Mouse (Mus musculus): ENCODE results near the gene Ttyh1. TPM values are rescaled to one million over a fixed set of nuclear protein-coding genes. Genes with fewer than 3 reads are reported as not detected.

Gene Ttyh1
- polyA plus RNA-seq, 1 experiment from 2014 or later = 7.1 TPM

DNA sequence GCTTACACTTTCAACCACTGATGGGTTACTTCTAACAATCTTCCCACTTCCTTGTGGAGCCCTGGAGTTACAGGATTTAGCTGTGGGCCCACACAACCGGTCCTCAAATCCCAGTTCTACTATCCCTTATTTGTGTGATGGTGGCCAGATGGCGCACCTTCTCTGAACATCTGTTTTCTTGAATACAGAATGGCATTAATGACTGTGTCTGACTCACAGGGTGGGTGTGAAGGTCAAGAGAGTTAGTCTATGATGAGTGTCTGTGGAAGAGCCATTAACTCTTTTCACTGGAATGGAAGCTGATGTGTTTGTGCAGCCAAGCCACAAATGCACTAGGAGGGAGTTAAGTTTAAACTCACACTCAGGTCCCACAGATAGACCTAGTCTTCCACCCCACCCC is 20.9 kb upstream of the Ttyh1 start:
- 78% methylated on average over 2 of the region's 2 CpGs for WGBS
- Histone ChIP-seq H3K4me2 (replicated peaks) (no peak overlapping the region), H3K9me3 (no peaks in the 10 kb centered on the region), H3K27ac (no peak overlapping the region), H3K9ac (no peak overlapping the region), H3K4me3 (replicated peaks) (no peak overlapping the region), H3K27me3 (replicated peaks) (no peaks in the 10 kb centered on the region), H3K36me3 (no peaks in the 10 kb centered on the region), H3K4me1 (replicated peaks) (no peaks in the 10 kb centered on the region)
- no peak for ATAC-seq

DNA sequence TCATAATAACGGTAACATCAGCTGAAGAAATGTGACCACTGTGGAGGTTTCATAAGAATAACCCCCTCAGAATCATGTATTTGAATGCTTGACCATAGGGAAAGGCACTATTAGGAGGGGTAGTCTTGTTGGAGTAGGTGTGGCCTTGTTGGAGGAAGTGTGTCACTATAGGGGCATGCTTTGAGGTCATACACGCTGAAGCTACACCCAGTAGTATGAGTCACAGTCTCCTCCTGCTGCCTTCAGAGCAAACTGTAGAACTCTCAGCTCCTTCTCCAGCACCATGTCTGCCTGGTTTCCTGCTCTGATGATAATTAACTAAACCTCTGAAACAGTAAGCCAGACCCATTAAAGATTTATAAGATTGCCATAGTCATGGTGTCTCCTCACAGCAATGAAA is 20.4 kb upstream of the Ttyh1 start:
- no peak overlapping the region for H3K4me3 ChIP-seq (replicated peaks)
- no peaks in the 10 kb centered on the region for H3K9me3 ChIP-seq
- H3K27ac ChIP-seq = no peak overlapping the region
- no peak overlapping the region for H3K4me2 ChIP-seq (replicated peaks)
- no peaks in the 10 kb centered on the region for H3K27me3 ChIP-seq (replicated peaks)
- ATAC-seq = no peak
- H3K4me1 ChIP-seq (replicated peaks) = no peaks in the 10 kb centered on the region
- no peak overlapping the region for H3K9ac ChIP-seq
- WGBS = 67% methylated on average over 2 of the region's 2 CpGs
- H3K36me3 ChIP-seq = no peaks in the 10 kb centered on the region

DNA sequence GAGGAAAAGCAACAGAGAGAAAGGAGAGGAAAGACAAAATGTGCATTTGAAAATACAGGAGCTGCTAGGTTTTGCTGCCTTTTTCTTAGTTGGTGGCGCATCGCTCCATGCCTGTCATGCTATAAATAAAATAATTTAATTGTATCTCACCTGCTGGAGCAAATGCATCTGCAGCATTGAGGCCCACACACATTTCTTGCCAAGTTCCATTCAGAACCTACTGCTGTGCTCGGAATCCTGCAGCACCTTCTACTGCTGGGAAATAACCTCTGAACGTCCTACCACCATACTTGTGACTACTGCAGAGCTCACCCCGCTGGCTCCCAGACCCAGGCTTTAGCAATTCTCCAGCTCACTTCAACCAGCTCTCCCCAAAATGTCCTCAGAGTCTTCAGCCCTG is 18.1 kb upstream of the Ttyh1 start:
- no peak for ATAC-seq
- H3K4me2 ChIP-seq (replicated peaks) = no peak overlapping the region

DNA sequence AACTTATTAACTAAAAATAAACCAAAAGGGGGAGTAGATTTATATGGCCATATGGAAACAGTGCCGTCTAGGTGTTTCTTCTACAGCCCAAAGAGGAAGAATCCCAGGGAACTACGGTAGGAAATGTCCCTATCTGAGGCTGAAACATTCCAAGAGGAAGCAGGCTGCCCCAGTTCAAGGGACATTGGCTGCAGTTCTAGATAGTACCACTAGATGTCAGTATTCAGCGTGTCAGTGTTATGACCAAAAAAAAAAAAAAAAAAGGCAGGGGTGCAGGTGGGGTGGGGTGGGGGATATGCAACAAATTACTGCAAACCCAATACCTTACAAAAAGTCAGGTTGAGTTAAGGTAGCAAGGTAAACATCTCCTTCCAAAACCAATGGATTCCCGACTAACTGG is 15.8 kb upstream of the Ttyh1 start:
- Histone ChIP-seq H3K27ac (no peak overlapping the region), H3K9ac (no peak overlapping the region), H3K4me1 (replicated peaks) (no peaks in the 10 kb centered on the region), H3K36me3 (no peaks in the 10 kb centered on the region), H3K27me3 (replicated peaks) (no peaks in the 10 kb centered on the region), H3K4me2 (replicated peaks) (no peak overlapping the region), H3K9me3 (no peaks in the 10 kb centered on the region), H3K4me3 (replicated peaks) (no peak overlapping the region)
- no peak for ATAC-seq
- WGBS = 13% methylated on average over 4 of the region's 4 CpGs

More for the DNA sequence above, 18.1 kb upstream of the Ttyh1 start:
- H3K27ac ChIP-seq = no peak overlapping the region
- no peaks in the 10 kb centered on the region for H3K36me3 ChIP-seq
- no peaks in the 10 kb centered on the region for H3K4me1 ChIP-seq (replicated peaks)
- H3K27me3 ChIP-seq (replicated peaks) = no peaks in the 10 kb centered on the region
- H3K4me3 ChIP-seq (replicated peaks) = no peak overlapping the region
- WGBS = 77% methylated on average over 5 of the region's 5 CpGs
- no peaks in the 10 kb centered on the region for H3K9me3 ChIP-seq
- no peak overlapping the region for H3K9ac ChIP-seq

DNA sequence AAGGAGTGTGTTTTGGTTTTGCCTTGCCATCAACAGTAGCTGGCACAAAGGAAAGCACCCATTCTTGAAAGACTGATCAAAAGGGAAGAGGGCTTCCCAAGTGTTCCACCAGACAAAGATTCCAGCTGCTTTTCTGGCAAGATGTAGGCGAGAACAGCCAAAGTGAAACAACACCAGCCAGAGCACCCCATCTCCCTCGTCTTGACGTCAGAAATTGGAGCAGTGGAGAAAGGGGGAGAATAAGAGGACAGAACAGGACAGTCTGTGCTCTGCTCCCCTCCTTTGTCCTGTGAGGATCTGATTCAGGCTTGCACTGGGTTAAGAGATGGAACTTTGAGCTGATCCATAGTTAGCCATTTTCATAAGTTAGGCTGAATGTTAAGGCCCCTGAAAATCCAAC is 7.4 kb upstream of the Ttyh1 start:
- 54% methylated on average over 3 of the region's 3 CpGs for WGBS
- ATAC-seq = no peak
- no peak overlapping the region for H3K27ac ChIP-seq

DNA sequence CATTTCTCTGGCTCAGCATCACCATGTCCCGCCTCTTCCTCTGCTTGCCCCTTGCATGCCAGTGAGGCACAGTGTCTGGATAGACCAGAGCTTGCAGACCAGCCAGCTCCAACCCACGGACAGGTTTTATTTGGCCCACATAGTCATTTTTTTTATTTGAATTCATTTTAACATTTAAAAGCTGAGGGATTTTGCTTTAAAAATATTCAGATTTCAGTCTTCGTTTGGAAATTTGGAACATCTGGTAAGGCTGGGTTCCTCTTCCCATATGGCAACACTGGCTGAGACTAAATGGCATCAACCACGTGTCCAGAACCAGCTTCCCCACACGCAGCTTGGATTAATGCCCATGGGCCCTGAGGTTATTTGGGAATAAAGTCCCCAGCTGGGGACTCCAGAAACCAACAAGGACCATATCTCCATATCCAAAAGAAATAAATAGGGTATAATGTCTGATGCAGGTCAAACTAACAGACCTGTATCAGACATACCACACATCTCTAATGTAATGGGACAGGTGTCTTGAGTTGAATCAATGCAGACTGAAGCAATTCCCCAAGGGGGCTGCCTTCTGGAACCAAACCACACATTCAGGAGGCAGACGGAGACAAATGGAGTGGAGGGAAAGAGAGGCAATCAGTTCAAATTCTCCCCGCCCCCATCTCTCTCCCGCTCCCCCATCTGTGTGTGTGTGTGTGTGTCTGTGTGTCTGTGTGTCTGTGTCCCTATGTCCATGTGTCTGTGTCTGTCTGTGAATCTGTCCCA is 2.0 kb upstream of the Ttyh1 start:
- Histone ChIP-seq H3K27me3 (replicated peaks) (peaks cover 18% of the 10 kb centered on the region), H3K9me3 (no peaks in the 10 kb centered on the region), H3K4me3 (replicated peaks) (no peak overlapping the region), H3K4me1 (replicated peaks) (peaks cover 4% of the 10 kb centered on the region), H3K4me2 (replicated peaks) (no peak overlapping the region), H3K36me3 (no peaks in the 10 kb centered on the region), H3K27ac (no peak overlapping the region), H3K9ac (no peak overlapping the region)
- 71% methylated on average over 8 of the region's 8 CpGs for WGBS
- no peak for ATAC-seq

More for the DNA sequence above, 7.4 kb upstream of the Ttyh1 start:
- H3K9ac ChIP-seq = no peak overlapping the region
- no peak overlapping the region for H3K4me3 ChIP-seq (replicated peaks)
- H3K4me1 ChIP-seq (replicated peaks) = no peaks in the 10 kb centered on the region
- no peaks in the 10 kb centered on the region; the same call in 1 of the 2 replicates for H3K27me3 ChIP-seq (replicated peaks)
- no peaks in the 10 kb centered on the region for H3K36me3 ChIP-seq
- no peaks in the 10 kb centered on the region for H3K9me3 ChIP-seq
- H3K4me2 ChIP-seq (replicated peaks) = no peak overlapping the region

DNA sequence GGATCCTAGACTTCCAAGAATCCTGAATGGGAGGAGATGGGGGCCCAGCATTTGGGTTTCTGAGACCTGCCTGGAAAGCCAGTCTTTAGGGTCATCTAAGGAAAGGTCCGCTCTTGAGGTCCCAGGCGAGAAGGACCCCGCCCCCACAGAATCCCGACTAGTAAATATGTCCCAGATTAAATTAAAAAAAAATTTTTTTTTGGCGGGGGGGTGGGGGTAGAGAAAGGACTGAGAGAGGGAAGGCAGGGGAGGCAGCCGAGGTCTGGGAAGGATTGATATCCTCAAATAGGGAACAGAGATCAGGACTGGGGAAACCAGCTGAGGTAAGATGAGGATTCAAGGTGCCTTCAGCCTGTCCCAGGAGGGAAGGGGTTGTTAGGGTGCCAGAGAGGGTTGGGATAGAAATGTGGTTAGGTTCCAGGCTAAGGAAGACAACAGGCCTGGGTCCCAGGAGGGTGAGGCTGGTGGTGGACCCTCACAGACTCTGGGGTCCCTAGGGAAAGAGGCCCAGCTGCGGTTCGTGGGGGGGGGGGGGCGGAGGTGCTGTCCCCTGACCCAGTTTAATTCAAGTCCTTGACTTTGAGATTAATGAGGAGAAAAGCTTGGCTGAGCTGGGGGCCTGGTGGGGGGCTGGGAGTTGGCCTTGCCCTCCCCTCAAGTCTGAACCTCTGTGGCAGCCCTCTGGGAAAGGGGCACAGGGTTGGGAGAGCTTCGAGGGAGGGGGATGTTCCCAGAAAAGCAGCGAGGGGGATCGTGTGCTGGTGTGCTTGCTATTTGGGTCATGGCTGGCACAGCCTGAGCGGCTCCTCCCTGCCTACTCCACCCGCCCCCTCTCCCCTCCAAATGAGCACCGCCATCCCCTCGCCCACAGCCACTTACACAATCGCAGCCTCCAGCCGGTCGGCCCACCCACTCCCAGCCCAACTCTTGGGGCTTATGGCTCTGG is 1.0 kb downstream of the Ttyh1 start:
- 22% methylated on average over 19 of the region's 19 CpGs for WGBS
- H3K27me3 ChIP-seq (replicated peaks) = peaks cover 18% of the 10 kb centered on the region
- no peak for ATAC-seq

DNA sequence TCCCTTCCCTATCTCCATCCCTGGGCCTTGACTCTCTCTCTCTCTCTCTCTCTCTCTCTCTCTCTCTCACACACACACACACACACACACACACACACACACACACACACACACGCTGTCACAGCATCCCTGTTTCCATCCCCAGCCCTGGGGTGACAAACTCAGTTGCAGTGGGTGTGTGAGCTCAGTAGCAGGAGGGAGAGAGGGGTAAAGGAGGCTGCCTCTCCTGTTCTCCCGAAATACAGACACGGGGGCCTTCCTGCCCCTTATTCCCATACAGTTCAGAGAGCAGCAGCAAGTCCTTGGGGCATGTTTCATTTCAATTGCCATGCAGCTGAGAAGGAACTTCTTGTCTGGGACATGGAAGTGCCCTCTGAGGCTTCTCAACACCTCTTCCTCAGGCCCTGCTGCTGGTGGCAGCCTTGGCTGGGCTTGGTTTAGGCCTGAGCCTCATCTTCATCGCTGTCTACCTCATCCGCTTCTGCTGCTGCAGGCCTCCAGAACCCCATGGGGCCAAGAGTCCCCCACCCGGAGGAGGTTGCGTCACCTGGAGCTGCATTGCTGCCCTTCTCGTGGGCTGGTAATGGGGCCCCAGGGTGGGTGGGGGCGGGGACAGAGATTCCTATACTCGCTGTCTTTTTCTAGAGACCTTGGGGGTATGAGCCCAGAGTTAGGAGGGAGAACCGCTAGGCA is 3.0 kb downstream of the Ttyh1 start:
- ATAC-seq = no peak

More for the DNA sequence above, 1.0 kb downstream of the Ttyh1 start:
- H3K4me1 ChIP-seq (replicated peaks) = peaks cover 10% of the 10 kb centered on the region
- no peaks in the 10 kb centered on the region for H3K9me3 ChIP-seq
- no peak overlapping the region for H3K27ac ChIP-seq
- H3K36me3 ChIP-seq = no peaks in the 10 kb centered on the region
- peak overlapping the region; percentile 66 for H3K4me2 ChIP-seq (replicated peaks)
- H3K4me3 ChIP-seq (replicated peaks) = peak overlapping the region; percentile 42
- H3K9ac ChIP-seq = peak overlapping the region; percentile 42; the same call in 1 of the 2 replicates

DNA sequence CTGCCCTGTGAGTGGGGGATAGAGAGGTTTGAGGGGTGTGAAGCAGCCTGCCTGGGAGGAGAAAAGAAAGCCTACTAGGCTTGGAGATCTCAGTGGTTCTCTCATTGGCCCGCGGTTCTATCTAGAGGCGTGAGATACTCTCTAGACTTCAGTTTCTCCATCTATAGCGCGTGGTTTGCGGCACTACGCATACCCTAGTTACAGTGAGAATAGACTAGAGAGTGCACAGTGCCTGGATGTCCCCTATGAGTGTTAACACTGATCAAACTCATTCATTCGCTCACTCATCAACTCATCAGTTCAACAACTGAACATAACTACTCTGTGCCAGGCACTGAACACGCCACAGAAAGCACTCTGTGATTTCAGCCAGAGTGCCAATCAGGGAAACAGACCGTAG is 3.6 kb downstream of the Ttyh1 start:
- no peak for ATAC-seq
- H3K9ac ChIP-seq = no peak overlapping the region
- no peak overlapping the region for H3K27ac ChIP-seq
- H3K4me1 ChIP-seq (replicated peaks) = peaks cover 10% of the 10 kb centered on the region
- H3K9me3 ChIP-seq = no peaks in the 10 kb centered on the region
- peaks cover 18% of the 10 kb centered on the region for H3K27me3 ChIP-seq (replicated peaks)
- H3K4me2 ChIP-seq (replicated peaks) = no peak overlapping the region
- no peak overlapping the region for H3K4me3 ChIP-seq (replicated peaks)
- 81% methylated on average over 10 of the region's 10 CpGs for WGBS
- H3K36me3 ChIP-seq = no peaks in the 10 kb centered on the region

More for the DNA sequence above, 3.0 kb downstream of the Ttyh1 start:
- Histone ChIP-seq H3K36me3 (no peaks in the 10 kb centered on the region), H3K9ac (no peak overlapping the region), H3K4me1 (replicated peaks) (peaks cover 10% of the 10 kb centered on the region), H3K4me3 (replicated peaks) (no peak overlapping the region), H3K27me3 (replicated peaks) (peaks cover 18% of the 10 kb centered on the region), H3K9me3 (no peaks in the 10 kb centered on the region), H3K4me2 (replicated peaks) (no peak overlapping the region), H3K27ac (no peak overlapping the region)
- WGBS = 52% methylated on average over 11 of the region's 11 CpGs

DNA sequence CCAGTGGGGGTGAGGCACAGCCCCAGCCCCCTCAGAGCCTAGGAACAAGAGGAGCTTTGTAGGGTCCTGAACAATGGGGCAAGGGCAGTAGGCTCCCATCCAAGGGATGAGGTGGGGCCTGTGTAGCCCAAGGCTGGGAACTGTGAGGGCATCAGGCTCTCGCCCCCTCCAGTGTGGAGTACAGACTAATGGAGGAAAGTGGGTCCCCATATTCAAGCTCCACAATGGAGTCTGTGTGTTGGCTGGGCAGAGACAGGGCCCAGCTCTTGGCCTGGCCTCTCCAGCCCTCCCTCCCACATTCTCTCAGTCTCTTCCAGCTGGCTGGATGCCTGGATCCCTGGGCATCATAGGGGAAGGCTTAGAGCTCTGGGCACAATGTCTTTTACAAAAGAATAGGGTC is 4.5 kb downstream of the Ttyh1 start:
- no peak overlapping the region for H3K4me3 ChIP-seq (replicated peaks)
- peaks cover 18% of the 10 kb centered on the region for H3K27me3 ChIP-seq (replicated peaks)
- H3K4me1 ChIP-seq (replicated peaks) = peaks cover 10% of the 10 kb centered on the region
- no peak overlapping the region for H3K9ac ChIP-seq
- no peak overlapping the region for H3K4me2 ChIP-seq (replicated peaks)
- peak; percentile 48 for ATAC-seq
- 63% methylated on average over 1 of the region's 1 CpGs for WGBS
- no peak overlapping the region for H3K27ac ChIP-seq
- H3K9me3 ChIP-seq = no peaks in the 10 kb centered on the region
- H3K36me3 ChIP-seq = no peaks in the 10 kb centered on the region

DNA sequence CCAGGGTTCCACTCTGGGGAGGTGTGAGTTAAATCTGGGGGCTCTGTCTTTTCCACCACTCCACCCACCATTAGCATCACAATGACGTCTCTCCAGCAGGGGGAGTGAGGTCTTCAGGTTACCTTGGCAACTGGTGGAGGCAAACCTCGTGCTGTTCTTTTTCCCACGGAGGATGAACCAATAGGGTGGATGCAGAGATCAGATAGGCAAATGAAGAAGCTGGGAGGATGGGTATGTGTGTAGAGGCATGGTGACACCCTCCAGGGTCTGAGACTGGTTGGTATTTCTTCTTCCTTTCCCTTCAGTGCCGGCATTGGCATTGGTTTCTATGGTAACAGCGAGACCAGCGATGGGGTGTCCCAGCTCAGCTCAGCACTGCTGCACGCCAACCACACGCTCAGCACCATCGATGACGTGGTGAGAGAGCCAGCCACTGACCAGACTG is 5.1 kb downstream of the Ttyh1 start:
- Histone ChIP-seq H3K9ac (peak overlapping the region; percentile 5; the same call in 1 of the 2 replicates), H3K4me1 (replicated peaks) (peaks cover 9% of the 10 kb centered on the region), H3K36me3 (no peaks in the 10 kb centered on the region), H3K4me2 (replicated peaks) (peak overlapping the region; percentile 42), H3K9me3 (no peaks in the 10 kb centered on the region), H3K4me3 (replicated peaks) (no peak overlapping the region), H3K27me3 (replicated peaks) (peaks cover 15% of the 10 kb centered on the region), H3K27ac (no peak overlapping the region)
- ATAC-seq = peak; percentile 55
- 2% methylated on average over 10 of the region's 10 CpGs for WGBS

DNA sequence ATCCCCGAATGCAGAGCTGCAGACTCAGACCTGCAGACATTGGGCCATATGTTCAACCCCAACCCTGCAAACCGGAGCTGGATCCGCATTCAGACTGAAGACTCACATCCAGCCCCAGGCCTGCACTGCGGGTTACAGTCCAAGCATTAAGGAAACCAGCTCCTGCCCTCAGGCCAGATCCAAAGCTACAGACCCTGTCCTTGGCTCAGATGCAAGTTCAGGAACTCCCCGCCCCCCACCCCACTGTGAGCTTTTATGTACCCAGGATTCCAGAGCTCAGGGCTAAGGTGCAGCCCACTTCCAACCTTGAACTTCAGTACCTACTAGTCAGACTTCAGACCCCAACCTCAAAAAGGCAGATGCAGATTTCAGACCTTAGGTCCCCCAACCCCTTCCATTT is 5.6 kb downstream of the Ttyh1 start:
- ATAC-seq = no peak
- Histone ChIP-seq H3K36me3 (no peaks in the 10 kb centered on the region), H3K27me3 (replicated peaks) (peaks cover 10% of the 10 kb centered on the region; the same call in 1 of the 2 replicates), H3K9me3 (no peaks in the 10 kb centered on the region), H3K9ac (peak overlapping the region; percentile 5; the same call in 1 of the 2 replicates), H3K4me2 (replicated peaks) (no peak overlapping the region), H3K27ac (no peak overlapping the region), H3K4me3 (replicated peaks) (no peak overlapping the region), H3K4me1 (replicated peaks) (peaks cover 6% of the 10 kb centered on the region; the same call in 1 of the 2 replicates)
- WGBS = 28% methylated on average over 5 of the region's 5 CpGs

All from intestine, embryonic 15.5 days (tissue).